Mouse (Mus musculus) cerebellum, adult 2 months (tissue): ENCODE results near the gene Rasgef1b. TPM values are rescaled to one million over a fixed set of nuclear protein-coding genes. Genes with fewer than 3 reads are reported as not detected.
A peak's percentile ranks its signal among the peaks of the same experiment; 100 is the strongest.

Experiments
- DNase-seq, 2 experiments: peaks; one replicate each; pipeline ENCODE4 v3.0.0; 2021
- H3K27ac ChIP-seq: fragments of 200-500 bp; 2 replicates; pipeline ENCODE4 v1.5.1; 2012; ENCODE audit warnings: low read length, control low read depth, inconsistent platforms; ENCODE audit not compliant: insufficient read depth
- H3K27me3 ChIP-seq: fragments of 200-500 bp; 2 replicates; pipeline ENCODE4 v1.6.1; 2012; ENCODE audit warnings: inconsistent platforms, mild to moderate bottlenecking, low read length, moderate library complexity; ENCODE audit not compliant: control insufficient read depth, insufficient read depth
- H3K4me1 ChIP-seq: fragments of 200-500 bp; 2 replicates; pipeline ENCODE4 v1.6.1; 2011; ENCODE audit warnings: low read length; ENCODE audit not compliant: control insufficient read depth, insufficient read depth
- H3K4me3 ChIP-seq: fragments of 200-500 bp; replicated peaks from 2 replicates; pipeline ENCODE3; 2011; ENCODE audit warnings: mild to moderate bottlenecking, low read depth, low read length, control low read depth; ENCODE audit not compliant: insufficient read depth
- CTCF ChIP-seq: fragments of 200-500 bp; IDR thresholded peaks from 2 replicates; pipeline ENCODE4 v1.5.1; 2011; ENCODE audit warnings: low read depth, mild to moderate bottlenecking, control low read depth, low read length, moderate library complexity, borderline replicate concordance; ENCODE audit not compliant: insufficient read depth
- POLR2A ChIP-seq: fragments of 200-500 bp; IDR thresholded peaks from 2 replicates; pipeline ENCODE4 v1.6.1; 2011; ENCODE audit warnings: low read length, control low read depth, borderline replicate concordance; ENCODE audit not compliant: insufficient read depth
- WGBS: fragments of 180-500 bp; shearing (Covaris S2); methylation state at CpG from one replicate; pipeline ENCODE4 v1.1.7; 2018; 5-methylcytosine and 5-hydroxymethylcytosine counted together
- polyA plus RNA-seq: library from polyadenylated mRNA; depleted of rRNA; stranded (reverse); fragments of >200 nt; gene quantifications from 2 replicates; pipeline ENCODE4 v1.2.3, GENCODE M21; 2012

The Rasgef1b gene
- polyA plus RNA-seq, 1 experiment = 19.6 TPM

DNA sequence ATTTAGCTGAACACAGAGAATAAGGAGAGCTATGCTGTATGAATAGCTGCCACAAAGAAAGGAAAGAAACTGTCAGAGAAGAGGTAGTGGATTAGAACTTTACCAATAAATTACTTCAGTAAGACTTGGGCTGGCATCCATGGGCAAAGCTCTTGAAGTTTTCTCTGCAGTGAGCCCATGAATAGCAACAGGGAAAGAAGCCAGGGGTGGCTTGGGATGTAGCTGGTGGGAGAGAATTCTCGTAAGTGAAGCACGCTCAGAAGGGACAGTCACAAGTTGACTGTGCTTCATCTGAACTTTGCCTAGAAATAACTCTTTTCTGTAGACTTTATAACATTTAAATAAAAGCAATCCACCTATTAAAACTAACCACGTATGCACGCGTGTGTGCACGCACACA, 87.5 kb downstream of the Rasgef1b start:
- WGBS = 96% methylated on average over 6 of the region's 6 CpGs
- no peak for DNase-seq

GRCm38 (mm10) chr5:99636575-99636974, 92.3 kb downstream of the Rasgef1b start:
- Histone ChIP-seq H3K27me3 (no peaks in the 10 kb centered on the region), H3K27ac (no peak overlapping the region), H3K4me3 (no peak overlapping the region), H3K4me1 (no peaks in the 10 kb centered on the region)
- 73% methylated on average over 7 of the region's 7 CpGs for WGBS
- no peak for DNase-seq
- TF ChIP-seq POLR2A (no peak), CTCF (no peak)

More for the DNA sequence above, 87.5 kb downstream of the Rasgef1b start:
- Histone ChIP-seq H3K4me3 (no peak overlapping the region), H3K27me3 (no peaks in the 10 kb centered on the region), H3K4me1 (no peaks in the 10 kb centered on the region), H3K27ac (no peak overlapping the region)
- TF ChIP-seq POLR2A = no peak
- TF ChIP-seq CTCF = no peak

DNA sequence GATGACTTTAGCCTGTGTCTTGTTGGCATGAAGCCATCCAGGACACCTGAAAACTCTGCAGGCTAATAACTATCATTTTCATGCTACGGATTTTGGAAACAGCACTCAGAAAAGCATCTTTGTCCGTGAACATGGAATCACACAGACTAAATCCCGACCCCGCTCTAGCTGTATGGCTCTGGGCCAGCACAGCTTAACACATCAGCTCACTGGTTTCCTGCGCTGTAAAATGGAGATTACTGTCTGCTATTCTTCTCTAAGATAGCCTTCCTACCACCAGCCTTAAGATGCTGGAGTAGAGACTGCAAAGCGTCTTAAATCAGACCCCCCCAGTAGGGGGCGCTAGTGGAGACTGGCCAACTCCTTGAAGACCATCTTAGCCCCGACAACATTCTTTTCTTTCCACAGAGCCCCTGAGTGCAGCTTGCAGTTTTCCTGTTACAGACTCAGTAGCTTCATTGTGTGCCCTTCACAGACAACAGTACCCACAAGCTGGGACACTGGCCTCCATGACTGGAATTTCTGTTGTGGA, 94.8 kb downstream of the Rasgef1b start:
- Histone ChIP-seq H3K27me3 (no peaks in the 10 kb centered on the region), H3K27ac (no peak overlapping the region), H3K4me3 (no peak overlapping the region), H3K4me1 (no peaks in the 10 kb centered on the region)
- TF ChIP-seq POLR2A (no peak), CTCF (peak; percentile 16; the same call in 1 of the 2 replicates)
- 59% methylated on average over 8 of the region's 8 CpGs for WGBS
- peak in 1 of 2 experiments; percentile 16 for DNase-seq

GRCm38 (mm10) chr5:99633548-99633947, 95.3 kb downstream of the Rasgef1b start:
- TF ChIP-seq POLR2A (no peak), CTCF (no peak)
- no peak overlapping the region for H3K4me3 ChIP-seq
- H3K27me3 ChIP-seq = no peaks in the 10 kb centered on the region
- whole genome bisulfite sequencing = 100% methylated on average over 1 of the region's 1 CpGs
- H3K4me1 ChIP-seq = no peaks in the 10 kb centered on the region
- DNase-seq = no peak
- no peak overlapping the region for H3K27ac ChIP-seq

DNA sequence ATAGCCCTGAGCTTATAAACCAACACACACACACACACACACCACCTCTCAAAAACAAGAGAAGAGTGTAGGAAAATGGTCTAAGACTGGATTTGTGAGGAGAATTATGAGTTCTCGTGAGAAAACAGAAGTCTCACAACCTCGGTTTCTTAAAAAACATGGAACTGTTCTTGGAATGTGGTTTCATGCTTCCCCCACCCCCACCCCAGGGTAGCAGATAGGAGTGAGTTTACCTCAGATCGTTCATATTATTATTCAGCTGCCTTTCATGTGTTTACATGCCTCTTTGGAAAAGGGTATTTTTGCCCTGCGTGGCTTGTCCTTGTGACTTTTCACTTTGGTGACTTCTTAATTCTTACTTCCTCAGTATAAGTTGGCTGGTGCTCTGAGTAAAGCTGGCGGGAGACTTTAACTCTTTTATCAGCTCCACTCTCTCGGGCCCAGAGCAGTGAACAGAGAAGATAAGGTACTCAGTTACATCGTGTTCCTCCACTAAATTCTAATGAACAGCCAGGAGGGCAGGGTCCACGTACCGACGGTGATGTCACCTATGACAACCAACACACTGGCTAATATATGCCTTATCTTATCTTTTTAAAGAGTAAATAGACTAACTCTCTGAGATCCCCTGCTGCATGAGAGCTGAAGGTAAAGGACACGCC, 96.1 kb downstream of the Rasgef1b start:
- no peak overlapping the region for H3K4me3 ChIP-seq
- no peaks in the 10 kb centered on the region for H3K27me3 ChIP-seq
- WGBS = 90% methylated on average over 11 of the region's 11 CpGs
- TF ChIP-seq POLR2A (no peak), CTCF (no peak)
- DNase-seq = no peak
- no peak overlapping the region for H3K27ac ChIP-seq
- no peaks in the 10 kb centered on the region for H3K4me1 ChIP-seq

GRCm38 (mm10) chr5:99630087-99630486, 98.8 kb downstream of the Rasgef1b start:
- 82% methylated on average over 7 of the region's 7 CpGs for WGBS
- no peaks in the 10 kb centered on the region; the same call in 1 of the 2 replicates for H3K27me3 ChIP-seq
- DNase-seq = peak; percentile 15 to 30
- no peaks in the 10 kb centered on the region for H3K4me1 ChIP-seq
- H3K4me3 ChIP-seq = no peak overlapping the region
- H3K27ac ChIP-seq = no peak overlapping the region
- TF ChIP-seq CTCF (peak; percentile 43; the same call in 1 of the 2 replicates), POLR2A (no peak)

- H3K4me3 ChIP-seq = no peak overlapping the region
- H3K27ac ChIP-seq = no peak overlapping the region
- no peak for DNase-seq
- no peaks in the 10 kb centered on the region; the same call in 1 of the 2 replicates for H3K27me3 ChIP-seq
- TF ChIP-seq POLR2A (no peak), CTCF (no peak)
- WGBS = 82% methylated on average over 3 of the region's 3 CpGs
- no peaks in the 10 kb centered on the region for H3K4me1 ChIP-seq
Measured at GRCm38 (mm10) chr5:99625603-99626002, 103.3 kb downstream of the Rasgef1b start.

GRCm38 (mm10) chr5:99620771-99621170, 108.1 kb downstream of the Rasgef1b start:
- H3K27ac ChIP-seq = no peak overlapping the region
- H3K4me3 ChIP-seq = no peak overlapping the region
- WGBS = 80% methylated on average over 5 of the region's 5 CpGs
- DNase-seq = no peak
- H3K4me1 ChIP-seq = no peaks in the 10 kb centered on the region
- H3K27me3 ChIP-seq = no peaks in the 10 kb centered on the region
- TF ChIP-seq POLR2A = no peak
- TF ChIP-seq CTCF = no peak
